Mouse (Mus musculus) embryo, embryonic 10.5 days (tissue): ENCODE measurements around the gene Unc79.

ENCODE experiments used
- DNase-seq: peaks from one replicate; pipeline ENCODE4 v3.0.0-alpha.2; 2015; ENCODE audit warnings: low spot score

The Unc79 gene

DNA sequence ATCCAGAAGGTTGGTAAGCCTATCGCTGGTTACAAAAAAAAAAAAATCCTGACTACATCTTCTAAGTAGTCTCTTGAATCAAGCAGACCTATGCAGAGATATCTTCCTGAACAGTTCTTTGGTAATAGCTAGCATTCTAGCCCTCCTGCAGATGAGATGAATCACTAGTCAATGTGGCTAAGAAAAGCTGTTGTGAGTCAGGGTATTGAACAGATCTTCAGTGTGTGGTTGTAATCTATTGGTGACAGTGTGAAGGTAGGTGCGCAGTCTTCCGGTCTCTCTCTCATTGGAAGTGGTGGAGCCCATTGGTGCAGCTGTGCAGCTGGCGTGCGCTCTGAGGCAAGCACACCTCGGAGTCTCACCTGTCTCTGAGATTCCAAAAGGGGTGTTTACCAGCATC is 180.3 kb downstream of the Unc79 start:
- no peak for DNase-seq

DNA sequence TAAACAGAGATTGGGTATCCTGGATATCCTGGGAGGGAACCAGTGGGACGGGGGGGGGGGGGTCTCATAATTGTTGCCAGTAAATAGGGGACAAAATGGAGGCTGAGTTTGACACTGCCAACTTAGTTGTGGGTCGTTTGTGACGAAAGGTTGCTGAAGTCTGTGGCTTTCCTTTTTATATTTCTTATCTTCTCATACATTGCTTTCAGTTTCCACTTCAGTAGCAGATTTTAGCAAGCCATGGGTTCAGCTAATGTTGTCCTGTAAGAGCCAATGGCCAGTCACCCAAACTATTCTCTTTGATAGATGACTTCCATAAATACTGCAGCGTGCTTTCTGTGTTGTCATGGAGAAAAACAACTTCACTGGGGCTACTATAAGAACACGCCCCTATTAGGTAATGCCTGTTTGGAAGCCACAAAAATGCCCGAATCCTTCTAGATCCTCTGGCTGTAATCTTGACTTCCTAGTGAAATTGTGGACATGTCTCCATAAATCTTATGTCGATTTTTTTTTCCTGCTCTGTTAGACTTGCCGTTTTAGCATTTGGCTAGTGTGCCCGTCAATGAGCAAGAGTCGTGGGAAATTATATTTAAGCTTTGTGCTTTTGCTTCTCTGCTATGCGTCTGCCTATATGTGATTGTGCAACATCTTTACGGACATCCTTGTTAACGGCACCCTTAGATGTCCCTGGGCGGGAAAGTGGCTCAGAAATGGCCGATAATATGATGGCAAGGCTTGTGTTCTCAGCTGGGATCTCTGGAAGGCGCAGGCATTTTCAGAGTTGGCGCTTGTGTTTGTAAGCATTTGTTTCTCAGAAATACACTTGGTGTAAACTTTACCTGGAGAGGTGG is 181.0 kb downstream of the Unc79 start:
- DNase-seq, result peak; percentile 8

DNA sequence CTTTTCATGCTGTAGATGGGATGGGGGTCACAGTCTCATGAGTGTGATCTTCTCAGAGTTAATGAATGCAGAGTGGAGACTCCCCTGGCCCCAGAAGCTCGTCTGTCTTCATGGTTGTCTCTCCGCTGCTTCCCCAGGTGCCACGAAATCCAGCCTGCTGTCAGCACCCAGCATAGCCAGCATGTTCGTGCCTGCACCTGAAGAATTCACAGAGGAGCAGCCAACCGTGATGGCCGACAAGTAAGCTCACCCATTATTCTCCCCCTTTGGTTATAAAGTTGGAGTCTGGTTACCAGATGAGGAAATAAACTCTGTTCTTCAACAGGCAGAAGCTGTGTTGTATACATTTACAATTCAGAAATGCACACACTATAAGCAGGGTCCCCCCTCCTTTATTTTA is 182.8 kb downstream of the Unc79 start:
- no peak for DNase-seq

GRCm38 (mm10) chr12:103142550-103143010 is 193.9 kb downstream of the Unc79 start:
- DNase-seq, result peak; percentile 95

DNA sequence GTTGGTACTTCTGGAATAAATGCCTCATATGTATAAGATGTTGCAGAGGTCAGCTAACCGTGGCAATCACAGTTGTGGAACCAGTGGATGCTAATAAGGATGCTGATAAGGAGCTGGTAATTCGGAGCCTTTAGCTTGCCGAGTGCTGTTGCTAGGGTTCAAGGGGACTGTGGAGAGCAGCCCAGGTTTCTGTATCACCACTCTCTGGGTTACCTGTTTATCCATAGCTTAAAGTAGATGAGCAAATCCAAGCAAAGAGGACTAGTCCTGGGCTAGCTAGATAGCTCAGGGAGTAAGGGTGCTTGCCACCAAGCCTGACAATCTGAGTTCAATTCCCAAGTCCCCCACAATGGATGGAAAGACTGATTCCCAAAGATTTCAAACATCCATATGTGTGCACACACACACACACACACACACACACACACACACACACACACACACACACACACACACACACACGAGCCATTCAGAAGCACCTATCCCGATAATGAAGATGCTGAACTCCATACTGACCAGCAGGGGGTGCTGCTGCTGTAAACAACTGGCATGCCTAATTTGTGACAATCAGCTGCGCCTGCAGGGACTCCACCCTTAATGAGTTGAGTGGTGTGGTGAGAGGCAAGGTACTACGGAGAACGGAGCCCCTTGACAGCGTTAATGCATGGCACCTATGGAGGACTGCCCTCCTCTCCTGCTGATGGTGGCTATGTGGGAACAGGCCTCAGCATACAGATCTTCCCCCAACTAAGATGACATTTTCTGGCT is 195.3 kb downstream of the Unc79 start:
- DNase-seq, result peak; percentile 82

DNA sequence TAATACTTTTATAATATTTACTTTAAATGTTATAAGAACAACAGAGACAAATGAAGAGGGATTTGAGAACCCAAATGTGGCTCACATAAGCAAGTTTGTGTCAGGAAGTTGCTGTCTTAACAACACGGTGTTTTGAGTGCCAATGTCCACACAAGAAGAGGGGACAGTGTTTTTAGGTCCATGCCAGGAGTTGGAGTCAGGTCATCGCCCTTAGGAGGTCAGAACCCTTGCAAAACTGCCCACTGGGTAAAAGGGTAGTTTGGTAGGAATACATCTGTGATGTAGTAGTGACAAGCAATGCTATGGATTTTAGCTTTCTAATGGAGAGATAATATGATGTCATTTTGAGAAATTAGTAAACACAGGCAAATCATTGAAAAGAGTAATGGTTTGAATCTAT is 201.6 kb downstream of the Unc79 start:
- no peak for DNase-seq

DNA sequence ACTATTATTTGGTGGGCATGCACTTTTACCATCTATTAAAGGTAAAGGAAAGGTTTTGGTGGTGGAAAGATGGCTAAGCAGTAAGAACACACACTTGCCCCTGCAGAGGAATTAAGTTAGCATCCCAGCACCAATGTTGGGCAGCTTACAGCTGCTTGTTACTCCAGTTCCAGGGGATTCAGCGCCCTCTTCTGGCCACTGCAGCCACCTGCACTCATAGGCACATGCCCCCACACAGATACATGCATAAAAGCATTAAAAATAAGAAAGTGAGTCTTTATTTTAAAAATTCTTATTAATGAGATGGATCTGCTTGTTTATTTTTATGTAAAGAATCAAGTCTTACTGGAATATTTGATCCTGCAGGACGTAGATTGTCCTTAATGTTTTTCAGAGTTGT is 206.3 kb downstream of the Unc79 start:
- no peak for DNase-seq

- peak; percentile 48 for DNase-seq
Measured at GRCm38 (mm10) chr12:103155406-103155805, 206.7 kb downstream of the Unc79 start.

DNA sequence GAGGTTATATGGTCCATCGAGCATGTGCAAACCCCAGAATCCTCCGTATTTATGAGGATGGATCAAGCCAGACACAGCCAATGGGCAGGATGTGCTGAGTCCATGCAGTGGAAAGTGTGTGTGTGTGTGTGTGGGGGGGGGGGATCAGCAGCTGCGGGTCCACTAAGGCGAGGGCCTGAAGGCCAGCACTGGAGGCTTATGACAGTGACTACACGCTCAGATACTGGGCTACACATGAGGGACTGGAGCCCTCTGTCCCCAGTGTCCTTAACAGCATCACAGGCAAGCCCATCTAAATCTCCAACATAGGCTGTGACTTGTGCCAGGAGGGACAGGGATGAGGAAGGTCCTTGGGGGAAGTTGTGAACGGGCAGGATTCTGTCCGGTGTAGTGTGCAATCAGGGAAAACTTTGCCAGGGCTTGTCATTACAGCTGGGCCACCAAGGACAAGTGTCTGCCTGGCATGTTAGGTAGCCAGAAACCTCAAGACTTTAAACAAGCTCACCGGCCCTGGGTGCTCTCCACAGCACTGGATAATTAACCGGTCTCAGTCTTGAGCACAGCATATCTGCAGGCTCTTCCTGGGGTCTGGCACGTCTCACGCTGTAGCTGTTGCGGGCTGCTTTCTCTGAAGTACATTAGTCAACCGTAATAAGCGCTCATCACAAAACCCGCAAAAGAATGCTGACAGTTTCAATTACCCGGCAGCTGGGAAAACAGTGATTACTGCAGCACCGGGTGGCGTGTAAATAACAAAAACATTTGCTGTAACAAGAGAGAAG is 208.7 kb downstream of the Unc79 start:
- DNase-seq, result no peak

GRCm38 (mm10) chr12:103159016-103159415 is 210.4 kb downstream of the Unc79 start:
- no peak for DNase-seq

DNA sequence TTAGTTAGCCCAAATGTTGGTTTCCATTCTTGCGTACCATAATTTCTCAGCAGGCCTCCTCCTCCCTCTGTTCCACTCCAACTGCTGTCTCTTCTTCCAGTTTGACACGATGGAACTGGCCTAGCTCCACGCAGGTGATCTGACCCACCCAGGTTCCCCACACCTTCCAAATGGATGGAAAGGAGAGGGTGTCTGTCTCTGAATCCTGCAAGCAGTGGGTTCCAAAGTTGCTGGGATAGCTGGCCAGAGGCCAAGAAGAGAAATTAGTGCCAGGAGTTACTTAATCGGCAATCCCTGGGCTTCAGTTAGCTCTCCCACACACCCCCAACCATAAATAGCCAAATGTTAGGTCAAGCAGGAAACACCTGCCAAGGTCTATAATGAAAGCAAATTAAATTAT is 212.1 kb downstream of the Unc79 start:
- DNase-seq, result no peak

- no peak for DNase-seq
Measured at GRCm38 (mm10) chr12:103163596-103163995, 214.9 kb downstream of the Unc79 start.

DNA sequence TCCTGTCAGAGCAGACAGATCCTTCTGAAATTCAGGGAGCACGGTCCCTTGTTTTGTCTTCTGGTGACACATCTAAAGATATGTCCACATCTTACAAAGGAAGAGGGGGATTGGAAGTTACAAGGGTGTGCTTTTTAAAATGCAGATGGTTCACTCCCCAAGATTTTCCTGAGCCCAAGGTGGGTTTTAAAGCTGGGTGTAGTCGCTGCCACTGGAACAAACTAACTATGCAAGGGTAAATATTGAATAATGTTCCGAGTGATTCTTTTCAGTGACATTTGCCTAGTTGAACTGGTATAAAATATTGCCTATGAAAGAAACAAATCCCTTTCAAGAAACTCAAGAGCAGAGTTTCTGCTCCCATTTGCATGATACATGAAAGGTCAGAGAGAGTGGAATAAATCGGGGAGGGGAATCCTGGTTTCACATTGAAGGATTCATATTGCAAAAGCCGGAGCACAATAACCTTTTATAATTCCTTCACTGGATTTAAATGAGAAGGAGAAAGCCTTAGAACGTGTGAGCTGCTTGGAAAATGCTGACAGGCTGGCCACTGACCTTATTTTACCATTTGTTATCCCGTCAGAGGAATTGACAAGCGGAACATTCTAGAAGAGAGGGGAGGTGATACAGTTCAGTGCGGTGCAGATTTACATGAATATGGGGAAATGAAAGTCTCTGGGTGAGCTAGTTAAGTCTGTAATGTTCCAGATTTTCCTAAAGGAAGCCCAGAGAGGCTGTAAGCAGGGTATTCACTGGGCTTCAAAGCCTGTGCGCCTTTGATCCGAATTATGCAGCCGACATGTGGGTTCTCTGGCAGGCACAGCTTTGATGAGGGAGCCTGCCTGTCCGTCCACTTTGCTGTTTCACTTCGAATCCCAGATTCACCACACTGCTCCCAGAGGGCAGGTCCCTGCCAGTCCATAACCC is 215.7 kb downstream of the Unc79 start:
- DNase-seq, result peak; percentile 54

GRCm38 (mm10) chr12:103168892-103169291 is 220.2 kb downstream of the Unc79 start:
- DNase-seq, result no peak

DNA sequence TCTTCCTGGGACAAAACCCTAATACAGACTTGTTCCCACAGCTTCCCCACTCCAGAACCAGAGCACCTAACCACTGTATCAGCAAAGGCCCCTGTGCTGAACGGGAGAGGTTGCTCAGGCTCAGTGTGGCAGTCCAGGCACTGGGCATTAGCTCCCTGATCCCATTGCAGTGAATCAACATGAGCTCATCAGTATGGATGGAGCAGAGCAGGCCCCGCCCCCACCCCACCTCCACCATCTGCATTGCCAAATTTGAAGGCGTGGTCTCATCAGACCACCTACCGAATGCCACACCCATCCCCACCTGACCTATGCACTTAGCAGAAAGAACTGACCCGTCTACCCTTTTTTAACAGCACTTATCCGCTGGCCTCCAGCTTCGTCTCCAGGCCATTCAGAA is 234.4 kb downstream of the Unc79 start:
- DNase-seq, result peak; percentile 38

DNA sequence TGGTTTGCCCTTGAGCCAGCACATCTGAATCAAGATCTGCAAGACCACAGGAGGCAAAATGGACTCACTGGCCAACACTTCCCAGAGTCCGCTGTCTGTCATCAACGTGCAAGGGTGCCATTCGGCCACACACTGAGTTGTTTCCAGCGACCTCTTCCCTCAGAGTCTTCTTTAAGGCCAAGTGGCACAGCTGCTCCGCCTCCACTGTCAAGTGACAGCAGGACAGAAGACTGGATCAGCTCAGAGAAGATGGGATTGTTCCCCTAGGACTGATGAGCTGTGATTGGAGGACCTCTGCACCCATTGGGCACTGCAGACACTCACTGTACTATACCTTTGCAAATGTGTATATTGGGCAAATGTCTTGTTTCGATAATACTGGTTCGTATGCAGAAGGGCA is 238.4 kb downstream of the Unc79 start:
- no peak for DNase-seq

DNA sequence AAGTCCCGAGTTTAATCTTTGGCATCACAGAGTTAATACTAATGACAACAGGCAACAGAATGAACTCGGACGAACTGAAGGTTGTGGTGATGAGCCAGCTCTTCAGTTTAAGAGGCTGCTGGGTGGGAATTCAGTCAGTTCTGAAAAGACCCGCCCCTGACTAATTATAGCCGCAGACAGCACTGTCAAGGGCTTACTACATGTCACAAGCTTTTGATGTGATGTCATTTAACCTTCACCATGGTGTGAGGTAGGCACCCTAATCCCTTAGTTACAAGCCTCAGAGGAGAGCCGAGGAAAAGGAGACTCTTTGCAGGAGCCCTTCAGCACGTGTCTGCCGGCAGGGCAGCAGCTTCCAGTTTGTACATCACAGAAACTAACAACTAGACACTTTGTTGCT is 239.6 kb downstream of the Unc79 start:
- no peak for DNase-seq

- DNase-seq, result no peak
Measured at GRCm38 (mm10) chr12:103189771-103190170, 241.1 kb downstream of the Unc79 start.

DNA sequence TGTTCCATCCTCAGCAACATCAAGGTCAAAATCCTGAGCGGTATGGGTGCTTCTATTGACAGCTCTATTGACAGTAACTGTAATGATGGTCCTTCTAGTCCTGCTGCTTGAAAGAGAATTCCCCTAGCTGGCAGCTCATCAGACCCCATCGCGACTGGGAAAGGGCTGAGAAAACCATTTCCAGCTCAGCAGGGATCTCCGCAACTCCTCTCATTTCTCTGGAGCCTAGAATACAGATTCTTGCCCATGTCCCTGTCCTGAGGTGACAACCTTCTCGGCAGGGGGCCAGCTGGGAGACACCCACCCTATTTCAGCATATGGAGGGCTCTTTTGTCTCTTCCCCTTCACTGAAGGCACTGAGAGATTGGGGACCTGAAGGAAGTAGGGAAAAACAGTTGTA is 244.3 kb downstream of the Unc79 start:
- no peak for DNase-seq

DNA sequence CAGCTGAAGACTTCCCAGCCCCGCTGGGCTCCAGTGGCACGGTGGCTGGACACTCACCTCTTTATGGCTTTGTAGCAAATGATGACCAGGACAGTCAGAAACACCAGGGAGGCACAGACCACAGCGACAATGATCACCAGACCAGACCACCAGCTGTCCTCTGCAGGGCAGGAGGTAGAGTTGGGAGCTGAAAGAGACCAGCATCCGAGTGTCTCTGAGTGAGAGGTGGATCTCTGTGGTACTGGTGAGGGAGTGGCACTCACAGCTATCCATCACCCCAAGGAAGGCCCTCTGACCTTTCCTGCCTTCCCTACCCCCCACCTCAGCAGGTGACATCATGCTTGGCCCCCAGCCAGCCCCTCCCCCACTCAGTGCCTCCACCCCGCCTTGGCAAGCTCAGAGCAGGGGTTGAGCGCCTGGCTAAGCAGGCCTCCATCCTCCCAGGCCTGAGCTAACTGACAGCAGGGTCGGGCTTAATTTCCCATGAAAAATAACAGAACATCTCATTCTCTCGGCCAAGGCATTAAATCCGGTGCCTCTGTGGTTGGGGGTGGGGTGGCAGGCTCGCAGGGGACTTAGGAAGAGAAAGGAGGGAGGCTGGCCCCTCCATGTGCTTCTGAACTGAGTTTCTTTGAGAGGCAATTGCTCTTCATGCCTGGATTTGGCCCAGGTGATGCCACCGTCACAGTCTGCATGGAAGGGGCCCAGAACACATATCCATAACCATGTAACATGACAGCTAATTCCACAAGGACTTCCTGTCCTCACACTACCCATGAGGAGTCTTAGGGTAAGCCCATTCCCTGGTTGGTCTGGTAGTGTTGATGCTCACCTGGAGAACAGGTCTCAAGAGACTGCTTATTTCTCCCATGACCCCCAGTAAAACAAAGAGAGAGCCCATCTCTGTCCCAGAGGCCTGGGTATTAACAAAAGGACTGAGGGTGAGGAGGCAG is 254.2 kb downstream of the Unc79 start:
- DNase-seq, result peak; percentile 47
